Mouse (Mus musculus) midbrain, embryonic 15.5 days (tissue): ENCODE measurements around the gene Tmem135. TPM values are rescaled to one million over a fixed set of nuclear protein-coding genes. Genes with fewer than 3 reads are reported as not detected.
A peak's percentile ranks its signal among the peaks of the same experiment; 100 is the strongest.

Source experiments
- ATAC-seq: fragments of 200-750 bp; cut with Nextera tagmentation; replicated peaks from 2 replicates; pipeline ENCODE4 v1.8.0; 2017; ENCODE audit warnings: moderate TSS enrichment
- H3K27ac ChIP-seq: fragments of 300-500 bp; sonication (generic); 2 replicates; pipeline ENCODE4 v1.5.1; 2015; ENCODE audit warnings: mild to moderate bottlenecking, inconsistent platforms
- H3K27me3 ChIP-seq: fragments of 300-500 bp; sonication (generic); replicated peaks from 2 replicates; pipeline ENCODE4 v1.6.1; 2015; ENCODE audit warnings: inconsistent platforms
- H3K36me3 ChIP-seq: fragments of 300-500 bp; sonication (generic); replicated peaks from 2 replicates; pipeline ENCODE4 v1.6.1; 2015; ENCODE audit warnings: inconsistent platforms
- H3K4me1 ChIP-seq: fragments of 300-500 bp; sonication (generic); 2 replicates; pipeline ENCODE4 v1.6.1; 2015; ENCODE audit warnings: inconsistent platforms
- H3K4me2 ChIP-seq: fragments of 300-500 bp; sonication (generic); 2 replicates; pipeline ENCODE4 v1.6.1; 2015; ENCODE audit warnings: inconsistent platforms, mild to moderate bottlenecking, moderate library complexity
- H3K4me3 ChIP-seq: fragments of 300-500 bp; sonication (generic); 2 replicates; pipeline ENCODE4 v1.5.1; 2015; ENCODE audit warnings: mild to moderate bottlenecking, inconsistent platforms
- H3K9ac ChIP-seq: fragments of 300-500 bp; sonication (generic); 2 replicates; pipeline ENCODE4 v1.6.1; 2015; ENCODE audit warnings: mild to moderate bottlenecking, inconsistent platforms
- H3K9me3 ChIP-seq: fragments of 300-500 bp; sonication (generic); 2 replicates; pipeline ENCODE4 v1.6.1; 2016; ENCODE audit warnings: inconsistent platforms
- WGBS: fragments of 180-500 bp; shearing (Covaris S2); methylation state at CpG from one replicate; pipeline ENCODE4 v1.1.7; 2015; ENCODE audit warnings: mixed read lengths; 5-methylcytosine and 5-hydroxymethylcytosine counted together
- polyA plus RNA-seq: library from polyadenylated mRNA; unstranded; fragments of >200 nt; fragmentation: Nextera tagmentation; extraction: Ambion mirVana; gene quantifications from 2 replicates; pipeline ENCODE4 v1.2.1, GENCODE M21; 2015

The Tmem135 gene
- polyA plus RNA-seq, 1 experiment from 2014 or later = 32.8 TPM

DNA sequence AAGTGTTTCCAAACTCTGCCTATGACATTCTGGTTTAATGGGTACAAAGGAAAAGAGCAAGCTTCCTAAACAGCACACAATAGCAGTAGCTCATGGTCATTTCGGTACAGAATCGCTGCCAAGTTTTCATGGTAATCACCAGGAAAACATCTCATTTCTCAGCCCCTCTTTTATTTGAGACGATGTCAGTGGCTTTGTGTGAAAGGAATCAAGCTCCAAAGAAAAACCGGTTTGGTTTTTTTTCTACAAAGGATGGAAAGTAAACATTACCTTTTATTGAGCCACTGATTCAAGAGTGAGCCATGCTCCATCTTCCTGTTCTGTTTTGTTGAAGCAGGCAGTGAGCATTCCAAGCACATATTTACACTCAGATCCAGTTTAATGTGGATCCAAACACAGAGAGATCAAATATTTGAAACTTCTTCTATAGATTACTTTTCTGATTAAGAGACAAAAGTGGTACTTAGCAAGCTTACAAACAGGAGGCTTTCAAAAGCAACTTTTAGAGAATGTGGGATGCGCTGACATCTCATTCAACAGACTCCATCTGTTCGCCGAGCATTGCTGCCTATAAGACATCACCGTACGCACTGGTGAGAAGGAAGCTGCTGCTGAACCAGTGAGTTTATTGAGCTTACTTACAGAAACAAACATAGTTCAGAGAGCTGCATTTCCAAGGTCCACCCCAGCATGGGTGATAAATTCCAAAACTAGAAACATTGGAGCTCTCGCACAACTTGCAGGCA, 38.7 kb downstream of the Tmem135 start:
- H3K9me3 ChIP-seq = no peaks in the 10 kb centered on the region
- 45% methylated on average over 10 of the region's 10 CpGs for WGBS
- no peak overlapping the region for H3K9ac ChIP-seq
- no peak overlapping the region for H3K27ac ChIP-seq
- no peaks in the 10 kb centered on the region; the same call in 1 of the 2 replicates for H3K4me1 ChIP-seq
- no peak overlapping the region for H3K4me2 ChIP-seq
- ATAC-seq = no peak
- no peaks in the 10 kb centered on the region for H3K36me3 ChIP-seq
- H3K4me3 ChIP-seq = no peak overlapping the region
- 0 out of 2 replicates have a peak, but pooled peaks cover 4% of the 10 kb centered on the region for H3K27me3 ChIP-seq

GRCm38 (mm10) chr7:89363975-89364374, 40.0 kb downstream of the Tmem135 start:
- H3K4me1 ChIP-seq = no peaks in the 10 kb centered on the region; the same call in 1 of the 2 replicates
- H3K27ac ChIP-seq = no peak overlapping the region
- 0 out of 2 replicates have a peak, but pooled peaks cover 4% of the 10 kb centered on the region for H3K27me3 ChIP-seq
- H3K9me3 ChIP-seq = no peaks in the 10 kb centered on the region
- H3K4me2 ChIP-seq = no peak overlapping the region
- no peak overlapping the region for H3K9ac ChIP-seq
- ATAC-seq = no peak
- whole genome bisulfite sequencing = 89% methylated on average over 5 of the region's 5 CpGs
- no peaks in the 10 kb centered on the region for H3K36me3 ChIP-seq
- no peak overlapping the region for H3K4me3 ChIP-seq

- no peaks in the 10 kb centered on the region for H3K9me3 ChIP-seq
- ATAC-seq = no peak
- no peak overlapping the region for H3K4me3 ChIP-seq
- no peak overlapping the region for H3K27ac ChIP-seq
- H3K9ac ChIP-seq = no peak overlapping the region
- 73% methylated on average over 4 of the region's 4 CpGs for WGBS
- H3K27me3 ChIP-seq = no peaks in the 10 kb centered on the region
- H3K4me2 ChIP-seq = no peak overlapping the region
- H3K4me1 ChIP-seq = no peaks in the 10 kb centered on the region
- no peaks in the 10 kb centered on the region for H3K36me3 ChIP-seq
Observed at GRCm38 (mm10) chr7:89356307-89356706, 47.7 kb downstream of the Tmem135 start.

GRCm38 (mm10) chr7:89355519-89356255, 48.3 kb downstream of the Tmem135 start:
- no peak overlapping the region for H3K4me3 ChIP-seq
- H3K36me3 ChIP-seq = no peaks in the 10 kb centered on the region
- H3K4me2 ChIP-seq = no peak overlapping the region
- no peaks in the 10 kb centered on the region for H3K27me3 ChIP-seq
- no peaks in the 10 kb centered on the region for H3K9me3 ChIP-seq
- WGBS = 76% methylated on average over 8 of the region's 8 CpGs
- H3K27ac ChIP-seq = no peak overlapping the region
- no peak overlapping the region for H3K9ac ChIP-seq
- ATAC-seq = no peak
- H3K4me1 ChIP-seq = no peaks in the 10 kb centered on the region

DNA sequence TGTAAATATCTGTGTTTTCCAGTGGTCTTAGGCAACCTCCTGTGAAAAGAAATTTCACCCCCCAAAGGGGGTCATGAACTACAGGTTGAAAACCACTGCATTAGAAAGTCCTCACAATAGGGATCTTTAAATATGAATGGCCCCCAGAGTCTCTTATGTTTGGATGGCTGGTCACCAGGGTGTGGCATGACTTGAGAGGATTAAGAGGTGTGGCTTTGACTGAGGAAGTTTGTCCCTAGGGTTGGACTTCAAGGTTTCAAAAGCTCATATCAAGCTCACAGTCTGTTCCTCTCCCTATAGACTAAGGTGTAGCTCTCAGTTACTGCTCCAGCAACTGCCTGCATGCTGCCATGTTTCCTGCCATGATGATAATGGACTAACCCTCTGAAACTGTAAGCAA, 62.0 kb downstream of the Tmem135 start:
- Histone ChIP-seq H3K4me1 (peaks cover 18% of the 10 kb centered on the region), H3K36me3 (no peaks in the 10 kb centered on the region), H3K4me2 (no peak overlapping the region), H3K4me3 (no peak overlapping the region), H3K27me3 (no peaks in the 10 kb centered on the region), H3K9me3 (no peaks in the 10 kb centered on the region), H3K9ac (no peak overlapping the region), H3K27ac (no peak overlapping the region)
- ATAC-seq = no peak

DNA sequence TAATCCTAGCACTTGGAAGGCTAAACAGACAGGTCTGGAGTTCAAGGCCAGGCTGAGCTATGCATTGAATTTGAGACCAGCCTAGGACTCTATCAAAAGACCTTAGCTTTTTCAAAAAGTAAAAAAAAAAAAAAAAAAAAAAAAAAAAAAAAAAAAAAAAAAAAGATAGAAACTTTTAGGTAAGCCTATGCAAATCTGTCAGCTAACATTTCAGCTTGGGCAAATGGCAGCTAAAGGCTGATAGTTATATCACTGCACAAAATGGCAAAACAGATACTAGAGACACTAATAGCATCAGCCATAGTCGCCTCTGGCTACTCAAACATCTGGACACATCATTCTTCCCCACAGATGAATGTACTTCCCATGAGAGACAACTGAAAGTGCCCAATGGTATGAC, 64.2 kb downstream of the Tmem135 start:
- H3K9ac ChIP-seq = no peak overlapping the region
- H3K27ac ChIP-seq = peak overlapping the region; percentile 89; the same call in 1 of the 2 replicates
- 77% methylated on average over 1 of the region's 1 CpGs for WGBS
- H3K27me3 ChIP-seq = no peaks in the 10 kb centered on the region
- no peak for ATAC-seq
- no peak overlapping the region for H3K4me2 ChIP-seq
- H3K36me3 ChIP-seq = no peaks in the 10 kb centered on the region
- no peaks in the 10 kb centered on the region for H3K9me3 ChIP-seq
- no peak overlapping the region for H3K4me3 ChIP-seq
- H3K4me1 ChIP-seq = peaks cover 35% of the 10 kb centered on the region

DNA sequence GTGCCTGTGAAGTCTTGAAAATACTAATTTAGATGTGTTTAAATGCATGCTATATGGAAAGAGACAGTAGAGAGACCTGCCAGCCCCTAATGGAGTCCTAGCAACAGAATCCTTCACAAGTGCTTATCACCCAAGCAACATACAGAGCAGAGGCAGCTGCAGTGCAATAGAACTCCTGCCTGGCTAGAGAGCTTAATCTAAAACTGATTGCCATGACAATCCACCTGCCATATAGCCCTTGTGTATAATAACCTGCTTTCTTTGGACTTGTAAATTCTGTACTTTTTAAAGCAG, 64.9 kb downstream of the Tmem135 start:
- Histone ChIP-seq H3K4me3 (peak overlapping the region; percentile 73), H3K9ac (peak overlapping the region; percentile 71), H3K27me3 (no peaks in the 10 kb centered on the region), H3K27ac (peak overlapping the region; percentile 89), H3K4me1 (peaks cover 35% of the 10 kb centered on the region), H3K36me3 (no peaks in the 10 kb centered on the region), H3K9me3 (no peaks in the 10 kb centered on the region), H3K4me2 (peak overlapping the region; percentile 65)
- peak; percentile 87 for ATAC-seq

DNA sequence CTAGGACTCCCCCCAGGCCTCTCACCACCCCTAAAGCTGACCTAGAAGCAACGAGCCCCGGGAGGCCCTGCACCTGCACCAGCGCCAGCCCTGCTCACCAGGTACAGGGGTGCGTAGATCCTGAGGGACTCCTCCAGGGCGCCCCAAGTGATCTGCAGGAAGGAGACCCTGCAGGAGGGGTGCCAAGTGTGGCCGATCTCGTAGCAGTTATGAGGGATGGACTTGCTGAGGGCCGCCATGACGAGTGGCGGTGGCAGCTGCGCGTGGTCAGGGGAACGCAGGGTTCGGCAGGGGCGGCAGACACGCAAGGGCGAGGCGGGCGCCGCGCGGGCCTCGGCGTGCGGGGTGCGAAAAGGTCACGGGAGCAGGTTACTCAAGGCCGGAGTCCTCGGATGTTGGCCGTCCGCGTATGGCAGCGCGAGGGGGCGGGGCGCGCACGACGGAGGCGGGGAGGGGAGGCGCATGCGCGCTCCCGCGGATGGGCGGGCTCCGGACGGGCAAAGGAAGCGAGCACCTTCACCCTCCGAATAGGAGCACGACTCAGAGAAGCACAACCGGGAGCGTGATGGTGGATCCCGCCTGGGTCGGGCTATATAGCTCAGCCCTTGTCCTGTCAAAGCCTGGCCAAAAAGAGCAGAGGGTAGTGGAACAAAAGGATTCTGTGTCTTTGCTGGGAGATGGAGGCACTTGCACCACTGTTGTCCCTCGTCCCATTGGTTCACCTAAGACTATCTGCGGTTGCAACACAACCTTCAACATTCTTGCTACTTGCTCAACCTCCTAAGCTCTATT, 65.5 kb downstream of the Tmem135 start:
- peak overlapping the region; percentile 65 for H3K4me2 ChIP-seq
- peak overlapping the region; percentile 73 for H3K4me3 ChIP-seq
- H3K9ac ChIP-seq = peak overlapping the region; percentile 71
- peak; percentile 97 for ATAC-seq
- WGBS = under 1% methylated on average over 57 of the region's 57 CpGs
- H3K27ac ChIP-seq = peak overlapping the region; percentile 89
- H3K9me3 ChIP-seq = no peaks in the 10 kb centered on the region
- peaks cover 35% of the 10 kb centered on the region for H3K4me1 ChIP-seq
- H3K27me3 ChIP-seq = no peaks in the 10 kb centered on the region
- no peaks in the 10 kb centered on the region for H3K36me3 ChIP-seq

GRCm38 (mm10) chr7:89337711-89338349, 66.2 kb downstream of the Tmem135 start:
- H3K36me3 ChIP-seq = no peaks in the 10 kb centered on the region
- H3K4me3 ChIP-seq = peak overlapping the region; percentile 73
- no peaks in the 10 kb centered on the region for H3K27me3 ChIP-seq
- peak overlapping the region; percentile 89 for H3K27ac ChIP-seq
- H3K9me3 ChIP-seq = no peaks in the 10 kb centered on the region
- ATAC-seq = peak; percentile 61; the same call in 1 of the 2 replicates
- 37% methylated on average over 10 of the region's 10 CpGs for WGBS
- peaks cover 35% of the 10 kb centered on the region for H3K4me1 ChIP-seq
- H3K9ac ChIP-seq = peak overlapping the region; percentile 71
- H3K4me2 ChIP-seq = peak overlapping the region; percentile 65

GRCm38 (mm10) chr7:89336434-89336833, 67.6 kb downstream of the Tmem135 start:
- no peaks in the 10 kb centered on the region for H3K27me3 ChIP-seq
- no peak for ATAC-seq
- no peak overlapping the region for H3K27ac ChIP-seq
- peak overlapping the region; percentile 73; the same call in 1 of the 2 replicates for H3K4me3 ChIP-seq
- H3K4me1 ChIP-seq = peaks cover 35% of the 10 kb centered on the region
- H3K9me3 ChIP-seq = no peaks in the 10 kb centered on the region
- H3K9ac ChIP-seq = no peak overlapping the region
- WGBS = 98% methylated on average over 1 of the region's 1 CpGs
- peak overlapping the region; percentile 65; the same call in 1 of the 2 replicates for H3K4me2 ChIP-seq
- no peaks in the 10 kb centered on the region for H3K36me3 ChIP-seq

DNA sequence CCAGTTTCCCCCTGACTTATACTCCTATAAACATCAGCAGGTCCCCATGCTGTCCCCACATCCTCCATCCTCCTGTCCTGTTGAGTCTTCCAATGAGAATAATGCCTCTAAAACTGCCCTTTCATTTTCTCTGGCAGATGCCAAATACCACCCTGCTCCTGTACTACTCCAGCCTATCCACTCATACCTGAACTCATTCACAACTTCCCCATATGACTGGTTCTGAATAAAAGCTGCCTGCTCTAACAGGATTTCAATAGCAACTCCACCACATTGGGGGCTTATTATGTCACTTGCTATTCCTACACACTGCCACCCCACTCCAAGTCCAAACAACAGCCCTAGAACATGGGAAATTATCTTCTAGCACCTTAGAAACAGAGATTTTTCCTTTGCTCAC, 68.7 kb downstream of the Tmem135 start:
- Histone ChIP-seq H3K36me3 (no peaks in the 10 kb centered on the region), H3K9me3 (no peaks in the 10 kb centered on the region), H3K9ac (no peak overlapping the region), H3K27ac (no peak overlapping the region), H3K4me1 (peaks cover 35% of the 10 kb centered on the region), H3K4me2 (no peak overlapping the region), H3K4me3 (no peak overlapping the region), H3K27me3 (no peaks in the 10 kb centered on the region)
- ATAC-seq = no peak

DNA sequence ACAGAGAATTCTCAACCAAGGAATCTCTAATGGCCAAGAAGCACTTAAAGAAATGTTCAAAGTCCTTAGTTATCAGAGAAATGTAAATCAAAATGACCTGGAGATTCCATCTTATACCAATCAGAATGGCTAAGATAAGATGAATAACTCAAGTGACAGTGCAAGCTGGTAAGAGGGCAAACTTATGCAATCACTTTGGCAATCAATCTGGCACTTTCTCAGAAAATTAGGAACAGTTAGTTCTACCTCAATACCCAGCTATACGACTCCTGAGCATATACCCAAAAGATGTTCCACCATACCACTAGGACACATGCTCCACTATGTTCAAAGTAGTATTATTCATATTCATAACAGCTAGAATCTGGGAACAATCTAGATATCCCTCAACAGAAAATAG, 74.1 kb downstream of the Tmem135 start:
- Histone ChIP-seq H3K27ac (no peak overlapping the region), H3K9me3 (no peaks in the 10 kb centered on the region), H3K27me3 (no peaks in the 10 kb centered on the region), H3K4me3 (no peak overlapping the region), H3K4me2 (no peak overlapping the region), H3K4me1 (no peaks in the 10 kb centered on the region), H3K9ac (no peak overlapping the region), H3K36me3 (no peaks in the 10 kb centered on the region)
- 95% methylated on average over 1 of the region's 1 CpGs for WGBS
- ATAC-seq = no peak
